Mouse (Mus musculus): ENCODE results near the gene Vill. TPM values are rescaled to one million over a fixed set of nuclear protein-coding genes. Genes with fewer than 3 reads are reported as not detected.
A peak's percentile ranks its signal among the peaks of the same experiment; 100 is the strongest.

Vill gene
- total RNA-seq, 2 experiments from 2014 or later, result 3.2 to 10.1 TPM

- no peak for DNase-seq (ENCODE audit: low spot score in 2 of 2)
Measured at GRCm38 (mm10) chr9:119107566-119107965, 55.0 kb downstream of the Vill start.

GRCm38 (mm10) chr9:119109685-119110353 is 57.2 kb downstream of the Vill start:
- no peak for DNase-seq (ENCODE audit: low spot score in 2 of 2)

GRCm38 (mm10) chr9:119110640-119111039 is 58.1 kb downstream of the Vill start:
- no peak for DNase-seq (ENCODE audit: low spot score in 2 of 2)

GRCm38 (mm10) chr9:119114911-119115310 is 62.3 kb downstream of the Vill start:
- no peak for DNase-seq (ENCODE audit: low spot score in 2 of 2)

GRCm38 (mm10) chr9:119119409-119120167 is 67.0 kb downstream of the Vill start:
- DNase-seq (ENCODE audit: low spot score in 2 of 2), result no peak

GRCm38 (mm10) chr9:119120168-119120560 is 67.6 kb downstream of the Vill start:
- no peak for DNase-seq (ENCODE audit: low spot score in 2 of 2)

Small RNAs within 50 kb of the gene (microRNA-seq; reads per million reads assigned to microRNA genes)
- gene Mir26a-1, result 7.6 reads per million, percentile 20 among the genes with 10 or more reads in this experiment

Other genes with a start within 250 kb of the Vill start
- 10 to 100 TPM; 32.5 to 37.4 TPM for gene Ctdspl, start 126.3 kb upstream of the Vill start, total RNA-seq (2021)
- 10 to 100 TPM in 1 of 2 experiments, 1 to 10 TPM in 1; 9.7 to 12.7 TPM for gene Plcd1, start 40.7 kb downstream of the Vill start, total RNA-seq (2021)
- 1 to 10 TPM; 1.1 to 2.7 TPM for gene Dlec1, start 49.7 kb downstream of the Vill start, total RNA-seq (2021)
- 10 to 100 TPM; 15.9 to 23.3 TPM for gene Acaa1b, start 104.3 kb downstream of the Vill start, total RNA-seq (2021)
- not detected for gene Gm47289, start 106.4 kb downstream of the Vill start, total RNA-seq (2021)
- 1 to 10 TPM in 1 of 2 experiments, not detected in 1; 2.1 TPM for gene Slc22a13, start 156.3 kb downstream of the Vill start, total RNA-seq (2021)